Mouse (Mus musculus) intestine, embryonic 15.5 days (tissue): Measurements from ENCODE around the gene Psd. TPM values are rescaled to one million over a fixed set of nuclear protein-coding genes. Genes with fewer than 3 reads are reported as not detected.

Source experiments
- ATAC-seq: fragments of 200-750 bp; cut with Nextera tagmentation; 2 replicates; pipeline ENCODE4 v1.8.0; 2017; ENCODE audit warnings: moderate TSS enrichment, moderate library complexity
- H3K27ac ChIP-seq: fragments of 300-500 bp; sonication (generic); 2 replicates; pipeline ENCODE4 v1.5.1; 2015; ENCODE audit warnings: mild to moderate bottlenecking, inconsistent platforms
- H3K27me3 ChIP-seq: fragments of 300-500 bp; sonication (generic); replicated peaks from 2 replicates; pipeline ENCODE4 v1.6.1; 2015; ENCODE audit warnings: inconsistent platforms
- H3K36me3 ChIP-seq: fragments of 300-500 bp; sonication (generic); 2 replicates; pipeline ENCODE4 v1.6.1; 2015; ENCODE audit warnings: inconsistent platforms
- H3K4me1 ChIP-seq: fragments of 300-500 bp; sonication (generic); replicated peaks from 2 replicates; pipeline ENCODE4 v1.6.1; 2015; ENCODE audit warnings: inconsistent platforms
- H3K4me2 ChIP-seq: fragments of 300-500 bp; sonication (generic); replicated peaks from 2 replicates; pipeline ENCODE4 v1.6.1; 2015; ENCODE audit warnings: mild to moderate bottlenecking, inconsistent platforms
- H3K4me3 ChIP-seq: fragments of 300-500 bp; sonication (generic); replicated peaks from 2 replicates; pipeline ENCODE4 v1.5.1; 2015; ENCODE audit warnings: inconsistent platforms
- H3K9ac ChIP-seq: fragments of 300-500 bp; sonication (generic); 2 replicates; pipeline ENCODE4 v1.6.1; 2015; ENCODE audit warnings: inconsistent platforms
- H3K9me3 ChIP-seq: fragments of 300-500 bp; sonication (generic); 2 replicates; pipeline ENCODE4 v1.6.1; 2016; ENCODE audit warnings: inconsistent platforms
- WGBS: fragments of 180-500 bp; shearing (Covaris S2); methylation state at CpG from one replicate; pipeline ENCODE4 v1.1.7; 2015; 5-methylcytosine and 5-hydroxymethylcytosine counted together
- polyA plus RNA-seq: library from polyadenylated mRNA; unstranded; fragments of >200 nt; fragmentation: Nextera tagmentation; extraction: Ambion mirVana; gene quantifications from 2 replicates; pipeline ENCODE4 v1.2.1, GENCODE M21; 2015

The Psd gene
- polyA plus RNA-seq, 1 experiment from 2014 or later: 36.2 TPM

GRCm38 (mm10) chr19:46324366-46324765, 2.6 kb downstream of the Psd start:
- Histone ChIP-seq H3K27ac (no peak overlapping the region), H3K27me3 (peaks cover 61% of the 10 kb centered on the region), H3K4me2 (no peak overlapping the region), H3K4me1 (peaks cover 36% of the 10 kb centered on the region), H3K36me3 (no peaks in the 10 kb centered on the region), H3K9ac (no peak overlapping the region), H3K9me3 (no peaks in the 10 kb centered on the region), H3K4me3 (no peak overlapping the region)
- ATAC-seq: no peak
- WGBS: 62% methylated on average over 11 of the region's 11 CpGs

- ATAC-seq: no peak
- no peaks in the 10 kb centered on the region for H3K36me3 ChIP-seq
- no peak overlapping the region for H3K4me2 ChIP-seq
- H3K4me1 ChIP-seq: peaks cover 37% of the 10 kb centered on the region
- no peak overlapping the region for H3K4me3 ChIP-seq
- no peaks in the 10 kb centered on the region for H3K9me3 ChIP-seq
- no peak overlapping the region for H3K9ac ChIP-seq
- no peak overlapping the region for H3K27ac ChIP-seq
- H3K27me3 ChIP-seq: peaks cover 68% of the 10 kb centered on the region
- 73% methylated on average over 5 of the region's 5 CpGs for WGBS
Measured at GRCm38 (mm10) chr19:46323716-46324115, 3.2 kb downstream of the Psd start.

GRCm38 (mm10) chr19:46322996-46323572, 3.9 kb downstream of the Psd start:
- 78% methylated on average over 13 of the region's 13 CpGs for WGBS
- ATAC-seq: no peak
- Histone ChIP-seq H3K4me2 (no peak overlapping the region), H3K36me3 (no peaks in the 10 kb centered on the region), H3K27ac (no peak overlapping the region), H3K27me3 (peaks cover 74% of the 10 kb centered on the region), H3K4me1 (peaks cover 42% of the 10 kb centered on the region), H3K9ac (no peak overlapping the region), H3K9me3 (no peaks in the 10 kb centered on the region), H3K4me3 (no peak overlapping the region)

GRCm38 (mm10) chr19:46322144-46322995, 4.6 kb downstream of the Psd start:
- Histone ChIP-seq H3K27ac (0 out of 2 replicates have a peak overlapping the region, but pooled peaks have one; percentile 54), H3K9ac (no peak overlapping the region), H3K9me3 (no peaks in the 10 kb centered on the region), H3K4me2 (no peak overlapping the region), H3K4me1 (peaks cover 41% of the 10 kb centered on the region), H3K4me3 (no peak overlapping the region), H3K36me3 (no peaks in the 10 kb centered on the region), H3K27me3 (peaks cover 81% of the 10 kb centered on the region)
- no peak for ATAC-seq
- WGBS: 63% methylated on average over 11 of the region's 11 CpGs

GRCm38 (mm10) chr19:46321101-46321943, 5.6 kb downstream of the Psd start:
- Histone ChIP-seq H3K9ac (no peak overlapping the region), H3K4me1 (peaks cover 40% of the 10 kb centered on the region), H3K4me2 (no peak overlapping the region), H3K4me3 (no peak overlapping the region), H3K9me3 (no peaks in the 10 kb centered on the region), H3K27me3 (peaks cover 83% of the 10 kb centered on the region), H3K27ac (0 out of 2 replicates have a peak overlapping the region, but pooled peaks have one; percentile 62), H3K36me3 (no peaks in the 10 kb centered on the region)
- 27% methylated on average over 6 of the region's 6 CpGs for WGBS
- peak; percentile 42 for ATAC-seq

GRCm38 (mm10) chr19:46320076-46320785, 6.7 kb downstream of the Psd start:
- Histone ChIP-seq H3K9me3 (no peaks in the 10 kb centered on the region), H3K4me1 (peaks cover 45% of the 10 kb centered on the region), H3K27me3 (peaks cover 79% of the 10 kb centered on the region), H3K27ac (no peak overlapping the region), H3K4me2 (no peak overlapping the region), H3K4me3 (no peak overlapping the region), H3K36me3 (no peaks in the 10 kb centered on the region), H3K9ac (no peak overlapping the region)
- 77% methylated on average over 8 of the region's 8 CpGs for WGBS
- no peak for ATAC-seq

DNA sequence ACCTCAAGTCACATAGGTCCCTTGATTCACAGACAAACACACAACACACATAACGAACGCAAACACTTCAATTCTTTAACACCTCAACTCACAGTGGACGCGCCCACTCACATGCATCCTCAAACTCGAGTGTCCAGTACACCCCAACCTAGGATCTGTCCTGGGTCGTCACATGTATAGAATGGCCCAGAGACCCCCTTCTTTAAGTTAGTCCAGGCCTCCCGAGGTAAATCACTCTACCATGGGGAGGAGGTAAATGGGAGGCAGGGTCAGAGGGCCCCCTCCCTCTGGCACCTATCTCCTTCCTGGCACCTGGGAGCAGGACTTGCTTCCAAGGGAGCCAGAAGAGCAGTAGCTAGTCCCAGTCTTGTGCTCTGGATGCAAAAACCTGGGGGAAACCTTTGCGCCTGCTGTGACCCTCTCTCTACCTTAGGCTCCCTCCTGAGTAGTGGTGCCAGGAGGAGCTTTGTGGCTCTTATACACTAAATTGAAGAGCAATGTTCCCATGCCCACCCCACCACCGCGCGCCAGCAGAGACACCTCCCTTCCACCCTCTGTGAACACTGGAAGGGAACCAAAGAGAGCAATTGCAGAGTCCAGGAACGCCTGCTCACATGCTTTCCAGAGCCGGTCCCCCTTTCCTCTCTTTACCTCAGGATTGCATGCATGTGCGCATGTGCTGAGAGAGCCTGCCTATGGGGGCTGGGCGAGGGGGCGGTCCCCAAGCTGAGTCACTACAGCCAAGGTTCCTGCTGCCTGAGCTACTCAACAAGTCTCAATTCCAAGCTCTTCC, 8.2 kb downstream of the Psd start:
- Histone ChIP-seq H3K9ac (peak overlapping the region; percentile 23; the same call in 1 of the 2 replicates), H3K9me3 (no peaks in the 10 kb centered on the region), H3K4me2 (peak overlapping the region; percentile 77), H3K4me3 (peak overlapping the region; percentile 54), H3K27me3 (peaks cover 75% of the 10 kb centered on the region), H3K27ac (peak overlapping the region; percentile 85), H3K4me1 (peaks cover 59% of the 10 kb centered on the region), H3K36me3 (no peaks in the 10 kb centered on the region)
- ATAC-seq: 0 out of 2 replicates have a peak, but pooled peaks have one; percentile 19
- 15% methylated on average over 16 of the region's 16 CpGs for WGBS

- H3K4me3 ChIP-seq: peak overlapping the region; percentile 54
- H3K36me3 ChIP-seq: no peaks in the 10 kb centered on the region
- H3K4me2 ChIP-seq: peak overlapping the region; percentile 77
- H3K9me3 ChIP-seq: no peaks in the 10 kb centered on the region
- peaks cover 67% of the 10 kb centered on the region for H3K27me3 ChIP-seq
- H3K4me1 ChIP-seq: peaks cover 60% of the 10 kb centered on the region
- WGBS: 2% methylated on average over 16 of the region's 42 CpGs
- peak; percentile 29 for ATAC-seq
- H3K9ac ChIP-seq: peak overlapping the region; percentile 66
- peak overlapping the region; percentile 85 for H3K27ac ChIP-seq
Measured at GRCm38 (mm10) chr19:46318031-46318471, 8.9 kb downstream of the Psd start.

DNA sequence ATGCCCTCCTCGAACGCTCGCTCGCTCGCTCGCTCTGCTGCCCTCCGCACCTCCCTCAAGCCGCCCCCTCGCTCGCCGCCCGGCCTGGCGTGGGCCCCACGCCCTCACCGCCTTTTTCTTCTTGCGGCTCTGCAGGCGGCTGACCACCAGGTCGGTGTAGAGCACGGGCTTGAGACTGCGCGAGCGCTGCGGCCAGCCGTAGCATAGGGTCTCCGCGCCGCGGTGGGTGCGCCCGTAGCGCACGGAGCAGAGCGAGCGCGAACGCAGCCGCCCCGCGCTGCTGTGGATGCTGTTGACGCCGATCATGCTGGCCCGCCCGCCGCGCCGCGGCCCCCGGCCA, 9.4 kb downstream of the Psd start:
- Histone ChIP-seq H3K36me3 (peaks cover 2% of the 10 kb centered on the region; the same call in 1 of the 2 replicates), H3K9me3 (no peaks in the 10 kb centered on the region), H3K27me3 (peaks cover 63% of the 10 kb centered on the region), H3K4me3 (peak overlapping the region; percentile 54), H3K4me2 (peak overlapping the region; percentile 77), H3K4me1 (peaks cover 60% of the 10 kb centered on the region), H3K9ac (peak overlapping the region; percentile 66), H3K27ac (peak overlapping the region; percentile 85)
- under 1% methylated on average over 47 of the region's 48 CpGs for WGBS
- peak; percentile 0; the same call in 1 of the 2 replicates for ATAC-seq

DNA sequence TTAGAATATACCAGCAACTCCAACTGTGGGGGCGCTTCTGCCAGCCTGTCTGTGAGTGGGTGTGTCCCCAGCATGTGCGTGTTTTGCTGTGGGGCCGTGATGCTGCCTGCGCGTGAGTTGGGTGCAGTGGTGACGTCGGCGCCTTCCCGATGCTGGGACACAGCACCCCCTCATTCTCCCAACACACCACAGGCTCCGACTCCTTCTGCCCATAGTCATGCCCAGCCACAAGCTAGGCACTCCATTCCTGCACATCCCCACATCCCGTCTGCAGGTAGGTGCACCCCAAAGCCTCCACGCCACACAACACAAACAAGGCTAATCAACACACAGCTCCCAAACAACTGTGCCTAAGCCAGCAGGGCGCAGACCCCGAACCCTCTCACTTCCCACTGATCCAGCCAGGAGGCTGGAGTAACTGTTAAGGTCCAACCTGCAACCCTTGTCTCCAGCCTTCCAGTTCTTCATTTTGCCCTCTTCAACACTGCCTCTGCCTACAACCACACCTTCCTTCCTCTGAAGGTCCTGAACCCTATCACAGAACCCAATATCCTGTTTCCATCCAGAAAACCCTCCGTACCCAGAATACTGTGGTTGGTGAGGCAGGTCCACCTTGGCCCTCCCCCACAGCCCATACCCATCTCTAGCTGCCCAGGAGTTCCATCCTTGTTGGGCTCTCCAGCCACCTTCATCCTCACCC, 10.0 kb downstream of the Psd start:
- peak overlapping the region; percentile 66 for H3K9ac ChIP-seq
- H3K4me1 ChIP-seq: peaks cover 59% of the 10 kb centered on the region
- peaks cover 63% of the 10 kb centered on the region for H3K27me3 ChIP-seq
- no peak for ATAC-seq
- peaks cover 5% of the 10 kb centered on the region; the same call in 1 of the 2 replicates for H3K36me3 ChIP-seq
- WGBS: 26% methylated on average over 15 of the region's 15 CpGs
- H3K4me3 ChIP-seq: peak overlapping the region; percentile 54
- H3K9me3 ChIP-seq: no peaks in the 10 kb centered on the region
- peak overlapping the region; percentile 85 for H3K27ac ChIP-seq
- peak overlapping the region; percentile 77 for H3K4me2 ChIP-seq
